In the genomic region with DNA sequence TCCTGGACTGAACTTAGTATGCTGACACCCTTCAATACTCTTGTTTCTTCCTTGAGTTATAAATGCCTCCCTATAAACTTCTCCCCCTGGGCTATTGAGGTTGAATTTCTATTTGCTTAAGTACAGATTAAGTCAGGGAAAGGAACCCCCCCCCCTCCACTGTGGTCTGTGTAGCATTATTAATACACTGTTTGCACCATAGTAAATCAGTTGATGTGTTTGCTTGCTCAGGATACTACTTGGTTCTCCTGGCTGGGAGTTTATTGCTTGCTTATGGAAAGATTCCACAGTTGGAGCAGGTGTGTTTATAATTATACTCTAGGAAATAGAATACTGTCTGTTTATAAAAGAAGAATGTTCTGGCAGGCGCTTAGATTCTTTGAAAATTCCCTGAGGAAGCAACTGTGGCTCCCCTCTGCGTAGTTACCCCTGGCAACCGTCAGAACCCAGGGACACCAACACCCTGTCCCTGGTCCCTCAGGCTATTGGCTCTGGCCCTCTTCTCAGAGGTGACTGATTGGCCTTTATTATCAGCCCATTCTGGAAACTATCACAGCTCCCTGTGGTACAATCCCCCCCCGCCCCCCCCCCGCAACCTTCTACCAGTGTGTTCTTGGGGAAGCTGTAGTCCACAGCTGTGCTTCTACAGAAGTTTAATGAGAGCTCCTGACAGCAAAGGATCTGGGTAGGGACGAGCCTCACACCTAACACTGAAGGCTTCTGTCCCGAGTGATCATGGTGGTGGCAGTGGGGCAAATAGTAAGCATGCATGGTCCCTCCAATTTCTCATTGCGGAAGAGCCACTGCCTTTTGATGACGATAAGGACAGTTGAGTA, we compare ENCODE assay signal across 10 mouse cellular contexts.
DNase-seq lines count a peak whose midpoint lies in the region; ATAC-seq and TF ChIP-seq lines count a peak whose summit lies in the region.
"Had no signal": no experiment of that assay in that cellular context is flagged by ENCODE, and none has a peak within 500 bp of the region (broad histone marks: within the 10 kb centered on the region; RNA-seq: fewer than 3 reads in every experiment).

No protein-coding gene starts in this region.

- H3K27me3 ChIP-seq in lung, embryonic 14.5 days (ENCODE audit: insufficient read depth, low read length), result no peaks in the 10 kb centered on the region
- H3K27me3 ChIP-seq in forebrain, embryonic 12.5 days, result no peaks in the 10 kb centered on the region
- no peaks in the 10 kb centered on the region for H3K27me3 ChIP-seq in hindbrain, embryonic 14.5 days (ENCODE audit: control insufficient read depth, insufficient read depth, low read length)
- no peaks in the 10 kb centered on the region for H3K27me3 ChIP-seq in neural tube, embryonic 12.5 days (replicated peaks)

- ATAC-seq in lung, embryonic 14.5 days (ENCODE audit: insufficient read depth), result no peak
- ATAC-seq in forebrain, embryonic 12.5 days (ENCODE audit: low FRiP score), result peak; percentile 54; the same call in 1 of the 2 replicates
- peak; percentile 72; the same call in 1 of the 2 replicates for ATAC-seq in hindbrain, embryonic 14.5 days (ENCODE audit: low FRiP score)
- peak; percentile 71 for ATAC-seq in neural tube, embryonic 12.5 days (ENCODE audit: low FRiP score, low read depth)

- H3K4me3 ChIP-seq in lung, embryonic 14.5 days (ENCODE audit: low read depth, low read length), result no peak overlapping the region
- H3K4me3 ChIP-seq in forebrain, embryonic 12.5 days (replicated peaks), result no peak overlapping the region
- H3K4me3 ChIP-seq in hindbrain, embryonic 14.5 days (replicated peaks; ENCODE audit: low read length), result no peak overlapping the region
- H3K4me3 ChIP-seq in neural tube, embryonic 12.5 days, result no peak overlapping the region
- H3K4me3 ChIP-seq: erythroblast, embryonic 14.5 days had no signal

- peak; percentile 42 for DNase-seq in lung, embryonic 14.5 days
- DNase-seq in lung, adult 18-20 months, result no peak
- no peak for DNase-seq in hindbrain, embryonic 14.5 days (ENCODE audit: low spot score)
- DNase-seq in urinary bladder, postnatal 10 days (ENCODE audit: low spot score), result no peak
- DNase-seq in spleen, postnatal 4 days (ENCODE audit: low spot score in 2 of 2), result no peak
- DNase-seq: cerebellum, adult 11 months; spleen, adult 18-20 months had no signal

- no peaks in the 10 kb centered on the region for H3K9me3 ChIP-seq in lung, embryonic 14.5 days (ENCODE audit: low read depth, low read length)
- no peaks in the 10 kb centered on the region for H3K9me3 ChIP-seq in forebrain, embryonic 12.5 days
- no peaks in the 10 kb centered on the region for H3K9me3 ChIP-seq in hindbrain, embryonic 14.5 days (ENCODE audit: control insufficient read depth, low read length)
- H3K9me3 ChIP-seq in neural tube, embryonic 12.5 days, result no peaks in the 10 kb centered on the region

- WGBS in lung, embryonic 14.5 days, result 65% methylated on average over 9 of the region's 9 CpGs
- 66% methylated on average over 9 of the region's 9 CpGs for WGBS in forebrain, embryonic 12.5 days
- whole genome bisulfite sequencing in hindbrain, embryonic 14.5 days, result 44% methylated on average over 9 of the region's 9 CpGs
- 68% methylated on average over 9 of the region's 9 CpGs for WGBS in neural tube, embryonic 12.5 days

- peaks cover 5% of the 10 kb centered on the region; the same call in 1 of the 2 replicates for H3K36me3 ChIP-seq in lung, embryonic 14.5 days (ENCODE audit: insufficient read depth)
- H3K36me3 ChIP-seq in forebrain, embryonic 12.5 days (replicated peaks), result no peaks in the 10 kb centered on the region
- H3K36me3 ChIP-seq in hindbrain, embryonic 14.5 days (replicated peaks; ENCODE audit: control insufficient read depth, insufficient read depth), result no peaks in the 10 kb centered on the region
- H3K36me3 ChIP-seq in neural tube, embryonic 12.5 days, result no peaks in the 10 kb centered on the region

- no peaks in the 10 kb centered on the region for H3K4me1 ChIP-seq in lung, embryonic 14.5 days (ENCODE audit: insufficient read depth)
- H3K4me1 ChIP-seq in forebrain, embryonic 12.5 days, result peaks cover 12% of the 10 kb centered on the region
- peaks cover 10% of the 10 kb centered on the region; the same call in 1 of the 2 replicates for H3K4me1 ChIP-seq in hindbrain, embryonic 14.5 days (replicated peaks; ENCODE audit: control insufficient read depth, insufficient read depth, low read length)
- peaks cover 10% of the 10 kb centered on the region for H3K4me1 ChIP-seq in neural tube, embryonic 12.5 days

- H3K27ac ChIP-seq in lung, embryonic 14.5 days (ENCODE audit: low read depth), result no peak overlapping the region
- H3K27ac ChIP-seq in forebrain, embryonic 12.5 days, result no peak overlapping the region
- no peak overlapping the region for H3K27ac ChIP-seq in hindbrain, embryonic 14.5 days
- no peak overlapping the region for H3K27ac ChIP-seq in neural tube, embryonic 12.5 days

- no peak for TF ChIP-seq CTCF in lung, embryonic 14.5 days (IDR thresholded peaks at IDR 0.05; ENCODE audit: low read depth)

- H3K4me2 ChIP-seq in lung, embryonic 14.5 days, result no peak overlapping the region
- no peak overlapping the region for H3K4me2 ChIP-seq in forebrain, embryonic 12.5 days
- H3K4me2 ChIP-seq in hindbrain, embryonic 14.5 days (replicated peaks), result no peak overlapping the region
- no peak overlapping the region for H3K4me2 ChIP-seq in neural tube, embryonic 12.5 days (replicated peaks)

- H3K9ac ChIP-seq in lung, embryonic 14.5 days, result no peak overlapping the region
- no peak overlapping the region for H3K9ac ChIP-seq in forebrain, embryonic 12.5 days
- H3K9ac ChIP-seq in hindbrain, embryonic 14.5 days, result no peak overlapping the region
- H3K9ac ChIP-seq in neural tube, embryonic 12.5 days, result no peak overlapping the region
